Mouse (Mus musculus): Measurements from ENCODE around the gene Pard3.

- no peak for TF ChIP-seq ETS1 (conservative IDR thresholded peaks at IDR 0.05; ENCODE audit: low read depth, low read length)
- no peak for TF ChIP-seq CTCF (conservative IDR thresholded peaks at IDR 0.05 in 1 of 2, IDR thresholded peaks at IDR 0.05 in 1 of 2; ENCODE audit: low read depth in 2 of 2, low read length in 2 of 2)
- TF ChIP-seq POLR2A (IDR thresholded peaks at IDR 0.05; ENCODE audit: low read depth, low read length): no peak
- no peak for TF ChIP-seq SIN3A (IDR thresholded peaks at IDR 0.05; ENCODE audit: low read length)
- no peak for TF ChIP-seq TCF12 (IDR thresholded peaks at IDR 0.05; ENCODE audit: low read depth, low read length)
- no peak for TF ChIP-seq NRF1 (IDR thresholded peaks at IDR 0.05; ENCODE audit: low read depth, low read length)
- no peak for TF ChIP-seq POLR2AphosphoS2 (IDR thresholded peaks at IDR 0.05; ENCODE audit: low read depth, low read length)
- TF ChIP-seq MAX (IDR thresholded peaks at IDR 0.05; ENCODE audit: low read length): no peak
- TF ChIP-seq TBP (conservative IDR thresholded peaks at IDR 0.05; ENCODE audit: low read depth, low read length): no peak
These were observed 271.5 kb downstream of the Pard3 start for GRCm38 (mm10) chr8:127335216-127335615.
